Mouse (Mus musculus): Measurements from ENCODE around the gene Arrb1.

DNA sequence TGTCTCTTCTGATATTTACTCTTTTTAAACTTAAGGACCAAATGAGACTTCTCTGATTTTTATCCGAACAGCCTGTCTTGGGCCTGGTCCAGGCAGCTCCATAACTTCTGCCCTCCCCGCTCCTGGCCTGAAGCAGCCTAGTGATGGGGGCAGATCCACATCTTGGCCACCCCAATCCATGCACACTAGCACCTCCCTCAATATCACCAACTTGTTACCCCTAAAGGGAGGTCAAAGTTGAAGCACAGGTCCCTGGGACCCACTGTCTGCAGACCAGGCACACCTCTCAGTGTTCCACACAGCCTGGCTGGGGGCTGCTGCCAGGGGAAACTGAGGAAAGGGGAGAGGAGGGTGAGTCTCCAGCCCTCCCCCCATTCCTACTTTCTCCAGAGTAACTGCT lies 69.8 kb downstream of the Arrb1 start:
- TF ChIP-seq CTCF (IDR thresholded peaks at IDR 0.05; ENCODE audit: control insufficient read depth, insufficient read depth, insufficient read length), result no peak
- TF ChIP-seq MAX (IDR thresholded peaks at IDR 0.05), result no peak
- no peak for TF ChIP-seq MYOD1 (IDR thresholded peaks at IDR 0.05; ENCODE audit: control insufficient read depth, insufficient read length, low read depth)

Data from C2C12 (cell line).